Mouse (Mus musculus): ENCODE results near the gene Olfr352.

Olfr352 gene

GRCm38 (mm10) chr2:36868160-36868559 lies at the start of gene Olfr352:
TSS of gene Olfr352 (plus strand) at chr2:36868460.
- DNase-seq (ENCODE audit: low spot score) = no peak

- DNase-seq (ENCODE audit: low spot score) = no peak
Observed at GRCm38 (mm10) chr2:36846010-36846409, 22.2 kb upstream of the Olfr352 start, which contains the start of gene Olfr350. TSS of gene Olfr350 (plus strand) at chr2:36846310.

DNA sequence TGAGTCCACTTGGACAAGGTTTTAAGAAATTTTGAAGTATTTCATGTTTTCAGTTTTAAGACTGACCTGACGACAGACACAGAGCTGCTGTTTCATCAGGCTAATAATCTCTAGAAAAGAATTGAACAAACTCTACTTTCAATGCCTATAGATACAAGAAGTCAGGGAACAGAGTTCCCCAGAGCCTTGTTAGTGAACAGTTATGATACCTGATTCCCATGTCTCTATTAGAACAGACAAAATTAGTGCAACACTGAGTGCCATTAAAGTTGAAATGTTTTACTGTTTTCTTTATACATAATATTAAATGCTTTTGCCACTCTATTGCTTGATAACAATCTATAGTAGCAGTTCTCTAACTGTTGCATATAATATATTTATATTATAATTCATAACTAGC lies 5.7 kb upstream of the Olfr352 start, which contains the start of gene Olfr351:
Olfr351 (minus strand) TSS at position 101 of the 400 bp plus-strand sequence.
- DNase-seq (ENCODE audit: low spot score) = no peak

DNA sequence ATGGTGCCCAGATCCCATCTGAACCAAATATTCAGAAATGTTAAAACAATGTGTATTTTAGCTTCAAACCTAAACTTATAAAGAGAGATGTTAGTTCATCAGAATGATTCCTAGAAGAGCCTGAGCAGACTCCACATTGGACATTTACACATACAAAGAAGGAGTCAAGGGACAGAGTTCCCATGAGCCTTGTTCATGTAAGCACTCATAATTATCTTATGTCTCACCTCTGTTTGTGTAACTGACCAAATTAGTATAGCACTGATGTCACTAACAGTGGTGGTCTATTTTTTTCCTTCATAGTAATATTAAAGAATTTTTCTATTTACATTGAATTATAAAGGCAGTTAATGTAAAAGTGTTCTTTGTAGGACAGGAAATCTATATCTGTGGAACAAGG lies 24.6 kb downstream of the Olfr352 start, which contains the start of gene Olfr353:
Olfr353 (minus strand) TSS at position 101 of the 400 bp plus-strand sequence.
- no peak for DNase-seq (ENCODE audit: low spot score)

DNA sequence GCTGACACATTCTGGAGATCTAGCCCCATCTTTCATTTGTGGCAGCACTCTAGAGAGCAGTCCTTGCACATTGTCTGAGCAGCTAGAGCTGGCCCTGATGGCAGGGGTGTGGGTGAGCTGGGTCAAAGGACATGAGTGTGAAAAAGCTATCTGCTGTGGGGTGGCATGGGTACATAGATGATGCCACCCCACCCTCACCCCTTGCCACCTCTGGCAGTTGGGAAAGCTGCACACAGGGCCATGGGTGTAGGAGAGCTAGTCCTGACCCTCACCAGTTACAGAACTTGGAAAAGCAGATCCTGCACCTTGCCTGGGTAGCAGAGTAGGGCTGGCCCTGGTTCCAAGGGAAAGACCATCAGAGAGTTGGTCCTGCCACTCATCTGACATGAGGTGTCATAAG lies 28.9 kb downstream of the Olfr352 start:
- DNase-seq (ENCODE audit: low spot score) = no peak

DNA sequence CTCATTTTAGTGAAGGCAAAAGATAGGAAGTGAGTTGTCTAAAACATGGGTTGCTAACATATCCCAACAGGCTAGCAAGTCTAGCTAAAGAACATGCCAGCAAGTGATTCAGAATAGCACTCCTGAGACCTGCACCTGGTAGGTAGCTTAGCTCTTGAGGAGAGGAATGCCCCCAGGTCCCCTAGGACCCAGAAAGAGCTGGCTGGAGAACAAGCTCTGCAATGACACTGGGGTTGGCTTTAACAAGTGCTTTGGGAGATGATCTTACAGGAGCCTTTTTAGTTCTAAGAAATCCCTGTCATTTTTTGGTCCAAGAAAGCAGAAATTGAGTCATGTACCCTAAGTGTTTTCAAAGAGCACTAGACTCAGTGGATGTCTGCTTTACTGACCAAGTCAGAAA lies 37.1 kb downstream of the Olfr352 start, which contains the start of gene Olfr354:
Olfr354 (plus strand) TSS at position 301 of the 400 bp plus-strand sequence.
- DNase-seq (ENCODE audit: low spot score) = no peak

Measured in urinary bladder, postnatal 25 days (tissue).